Mouse (Mus musculus): ENCODE results near the gene Nr3c2. TPM values are rescaled to one million over a fixed set of nuclear protein-coding genes. Genes with fewer than 3 reads are reported as not detected.

Nr3c2 gene
- total and polyA plus RNA-seq, 3 experiments: 0.12 to 0.30 TPM; not detected in 1

DNA sequence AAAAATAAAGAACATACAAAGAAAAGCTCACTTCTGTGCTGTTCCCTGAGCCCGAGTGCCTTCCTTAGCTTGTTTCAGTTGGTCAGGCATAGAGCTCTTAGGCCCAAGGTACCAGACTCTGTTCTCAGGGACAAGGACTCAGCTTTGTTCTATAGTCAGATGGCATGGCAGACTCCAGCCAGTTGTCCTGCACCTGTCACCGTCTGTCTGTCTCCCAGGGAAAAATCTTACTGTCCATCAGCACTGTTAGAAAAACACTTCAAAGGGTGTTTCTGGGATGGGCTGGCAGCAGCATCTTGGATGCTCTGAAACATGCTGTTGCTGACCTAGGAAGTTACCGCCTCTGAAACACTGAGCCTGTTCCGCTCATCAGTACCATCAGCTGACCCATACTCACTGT is 78.7 kb downstream of the Nr3c2 start:
- Histone ChIP-seq H3K27ac (ENCODE audit: insufficient read depth, low read depth) (no peak overlapping the region), H3K4me2 (ENCODE audit: insufficient read depth, low read depth, poor library complexity, severe bottlenecking) (no peak overlapping the region), H3K9me3 (replicated peaks; ENCODE audit: low read length) (no peaks in the 10 kb centered on the region), H3K4me1 (ENCODE audit: control insufficient read depth in 1 of 2, insufficient read depth in 2 of 2) (no peaks in the 10 kb centered on the region), H3K27me3 (replicated peaks) (no peaks in the 10 kb centered on the region), H3K36me3 (replicated peaks in 1 of 2; ENCODE audit: control insufficient read depth in 1 of 2, insufficient read depth in 1 of 2, low read length in 1 of 2) (no peaks in the 10 kb centered on the region), H3K9ac (ENCODE audit: insufficient read depth, low read depth) (no peak overlapping the region), H3K4me3 (replicated peaks in 1 of 3; ENCODE audit: low read depth in 2 of 3, low read length in 2 of 3, poor library complexity in 1 of 3) (no peak overlapping the region), H3K79me2 (replicated peaks; ENCODE audit: control insufficient read depth, extremely low read depth, insufficient read depth, poor library complexity, severe bottlenecking) (no peaks in the 10 kb centered on the region)
- TF ChIP-seq ZMIZ1 (IDR thresholded peaks at IDR 0.05; ENCODE audit: low read depth, low read length) (no peak), CHD2 (IDR thresholded peaks at IDR 0.05; ENCODE audit: low read length) (no peak), MEF2A (IDR thresholded peaks at IDR 0.05; ENCODE audit: borderline replicate concordance, low read depth, low read length) (no peak), RCOR1 (conservative IDR thresholded peaks at IDR 0.05; ENCODE audit: low read depth, low read length) (no peak)
- DNase-seq (ENCODE audit: extremely low read depth): no peak
- in situ Hi-C loops (cut with MboI; ENCODE audit: low pct_ligation_motif_present, low pct_unique_long_range_greater_than_20kb, low sequenced_read_pairs) (no loop called here), dilution Hi-C loops (cut with MboI; ENCODE audit: extremely low pct_ligation_motif_present, extremely low pct_unique_long_range_greater_than_20kb, low sequenced_read_pairs) (no loop called here)

DNA sequence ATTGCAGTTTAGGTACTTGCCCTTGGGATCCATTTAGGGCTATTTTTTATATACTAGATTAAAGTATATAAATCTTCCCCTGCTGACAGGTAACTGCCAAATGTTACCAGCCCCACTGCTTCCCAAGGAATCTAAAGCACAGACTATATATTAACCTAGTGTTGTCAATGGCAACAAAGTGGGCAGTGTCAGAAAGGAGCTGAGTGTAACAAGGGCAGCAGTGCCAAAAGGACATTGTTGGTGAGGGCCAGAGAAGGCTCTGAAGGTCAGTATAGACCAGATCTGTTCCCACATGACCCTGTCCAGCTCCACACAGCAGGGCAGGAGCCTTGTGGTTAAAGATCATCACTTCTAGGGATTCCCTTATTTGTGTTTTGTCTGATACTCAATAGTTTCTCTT is 84.8 kb downstream of the Nr3c2 start:
- TF ChIP-seq RAD21 (IDR thresholded peaks at IDR 0.05; ENCODE audit: low read depth, low read length): no peak
- no peak for TF ChIP-seq MAZ (IDR thresholded peaks at IDR 0.05; ENCODE audit: low read depth, low read length)
- no peak for TF ChIP-seq PAX5 (IDR thresholded peaks at IDR 0.05; ENCODE audit: low read length)
- TF ChIP-seq CHD1 (IDR thresholded peaks at IDR 0.05; ENCODE audit: low read depth, low read length): no peak
- no peak for TF ChIP-seq MXI1 (IDR thresholded peaks at IDR 0.05; ENCODE audit: low read depth, low read length)
- no peak for TF ChIP-seq SMC3 (IDR thresholded peaks at IDR 0.05; ENCODE audit: low read depth, low read length)
- no peak for TF ChIP-seq EP300 (IDR thresholded peaks at IDR 0.05; ENCODE audit: low read length)
- no peak for TF ChIP-seq MYC (IDR thresholded peaks at IDR 0.05; ENCODE audit: low read depth, low read length)
- TF ChIP-seq MEF2A (IDR thresholded peaks at IDR 0.05; ENCODE audit: borderline replicate concordance, low read depth, low read length): no peak
- no peak for TF ChIP-seq GABPA (IDR thresholded peaks at IDR 0.05; ENCODE audit: insufficient replicate concordance, low read depth, low read length)
- TF ChIP-seq ZKSCAN1 (IDR thresholded peaks at IDR 0.05; ENCODE audit: borderline replicate concordance, low read depth, low read length): no peak
- dilution Hi-C loops (cut with MboI; ENCODE audit: extremely low pct_ligation_motif_present, extremely low pct_unique_long_range_greater_than_20kb, low sequenced_read_pairs): no loop called here

DNA sequence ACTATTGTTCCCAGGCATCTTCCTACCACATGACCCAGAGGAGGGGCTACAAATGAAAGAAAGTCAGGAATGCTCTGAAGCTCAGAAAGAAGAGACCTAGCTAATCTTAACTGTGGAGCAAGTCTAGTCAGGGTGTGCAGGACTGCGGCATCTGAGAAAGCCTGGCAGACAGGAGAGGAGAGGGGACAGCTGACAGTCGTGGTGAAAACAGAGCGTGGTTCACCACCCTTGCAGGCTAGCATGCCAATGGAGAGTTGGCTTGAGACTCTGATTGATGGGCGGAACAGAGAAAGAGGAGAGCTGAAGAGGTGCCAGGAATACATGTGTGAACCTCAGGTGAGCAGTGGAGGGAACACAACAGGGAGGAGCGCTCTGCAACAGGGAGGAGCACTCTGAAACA is 85.6 kb downstream of the Nr3c2 start:
- Histone ChIP-seq H3K36me3 (replicated peaks in 1 of 2; ENCODE audit: control insufficient read depth in 1 of 2, insufficient read depth in 1 of 2, low read length in 1 of 2) (no peaks in the 10 kb centered on the region), H3K4me1 (ENCODE audit: control insufficient read depth in 1 of 2, insufficient read depth in 2 of 2) (no peaks in the 10 kb centered on the region), H3K27me3 (replicated peaks) (no peaks in the 10 kb centered on the region), H3K79me2 (replicated peaks; ENCODE audit: control insufficient read depth, extremely low read depth, insufficient read depth, poor library complexity, severe bottlenecking) (no peaks in the 10 kb centered on the region), H3K9ac (ENCODE audit: insufficient read depth, low read depth) (no peak overlapping the region), H3K4me3 (replicated peaks in 1 of 3; ENCODE audit: low read depth in 2 of 3, low read length in 2 of 3, poor library complexity in 1 of 3) (no peak overlapping the region), H3K4me2 (ENCODE audit: insufficient read depth, low read depth, poor library complexity, severe bottlenecking) (no peak overlapping the region), H3K27ac (ENCODE audit: insufficient read depth, low read depth) (no peak overlapping the region), H3K9me3 (replicated peaks; ENCODE audit: low read length) (no peaks in the 10 kb centered on the region)
- DNase-seq (ENCODE audit: extremely low read depth): no peak
- in situ Hi-C loops (cut with MboI; ENCODE audit: low pct_ligation_motif_present, low pct_unique_long_range_greater_than_20kb, low sequenced_read_pairs) (no loop called here), dilution Hi-C loops (cut with MboI; ENCODE audit: extremely low pct_ligation_motif_present, extremely low pct_unique_long_range_greater_than_20kb, low sequenced_read_pairs) (no loop called here)
- TF ChIP-seq RAD21 (IDR thresholded peaks at IDR 0.05; ENCODE audit: low read depth, low read length) (no peak), SMC3 (IDR thresholded peaks at IDR 0.05; ENCODE audit: low read depth, low read length) (no peak), ZKSCAN1 (IDR thresholded peaks at IDR 0.05; ENCODE audit: borderline replicate concordance, low read depth, low read length) (no peak), TBP (conservative IDR thresholded peaks at IDR 0.05; ENCODE audit: low read depth, low read length) (no peak), CHD1 (IDR thresholded peaks at IDR 0.05; ENCODE audit: low read depth, low read length) (no peak), USF1 (IDR thresholded peaks at IDR 0.05; ENCODE audit: low read depth, low read length) (no peak), ZNF384 (IDR thresholded peaks at IDR 0.05; ENCODE audit: low read depth, low read length) (no peak), ZMIZ1 (IDR thresholded peaks at IDR 0.05; ENCODE audit: low read depth, low read length) (no peak), ZC3H11A (IDR thresholded peaks at IDR 0.05; ENCODE audit: low read depth, low read length) (no peak), IRF4 (IDR thresholded peaks at IDR 0.05; ENCODE audit: low read depth, low read length) (no peak)

More for the DNA sequence above, 84.8 kb downstream of the Nr3c2 start:
- no peak for DNase-seq (ENCODE audit: extremely low read depth)
- no peaks in the 10 kb centered on the region for H3K9me3 ChIP-seq (replicated peaks; ENCODE audit: low read length)
- H3K79me2 ChIP-seq (replicated peaks; ENCODE audit: control insufficient read depth, extremely low read depth, insufficient read depth, poor library complexity, severe bottlenecking): no peaks in the 10 kb centered on the region
- in situ Hi-C loops (cut with MboI; ENCODE audit: low pct_ligation_motif_present, low pct_unique_long_range_greater_than_20kb, low sequenced_read_pairs): no loop called here
- H3K9ac ChIP-seq (ENCODE audit: insufficient read depth, low read depth): no peak overlapping the region
- H3K27me3 ChIP-seq (replicated peaks): no peaks in the 10 kb centered on the region
- H3K4me3 ChIP-seq (replicated peaks in 1 of 3; ENCODE audit: low read depth in 2 of 3, low read length in 2 of 3, poor library complexity in 1 of 3): no peak overlapping the region
- H3K36me3 ChIP-seq (replicated peaks in 1 of 2; ENCODE audit: control insufficient read depth in 1 of 2, insufficient read depth in 1 of 2, low read length in 1 of 2): no peaks in the 10 kb centered on the region
- no peak overlapping the region for H3K27ac ChIP-seq (ENCODE audit: insufficient read depth, low read depth)
- H3K4me2 ChIP-seq (ENCODE audit: insufficient read depth, low read depth, poor library complexity, severe bottlenecking): no peak overlapping the region
- H3K4me1 ChIP-seq (ENCODE audit: control insufficient read depth in 1 of 2, insufficient read depth in 2 of 2): no peaks in the 10 kb centered on the region

All from CH12.LX (cell line).